Mouse (Mus musculus) neutrophil, adult 5-6 weeks (primary cell): ENCODE results near the gene Fam173b. TPM values are rescaled to one million over a fixed set of nuclear protein-coding genes. Genes with fewer than 3 reads are reported as not detected.
A peak's percentile ranks its signal among the peaks of the same experiment; 100 is the strongest.

Source experiments
- ATAC-seq: fragments of 151-379, 151-347 bp; 2 replicates; pipeline ENCODE4 v1.8.0; 2017; ENCODE audit warnings: mild to moderate bottlenecking, moderate TSS enrichment; ENCODE audit not compliant: insufficient number of reproducible peaks, poor library complexity, low FRiP score, severe bottlenecking; ENCODE audit errors: extremely low read depth
- total RNA-seq: library from RNA; stranded (forward); fragments of 200-1000 nt; gene quantifications from 2 replicates; pipeline ENCODE4 v1.2.3, GENCODE M21; 2017

The Fam173b gene
- total RNA-seq, 1 experiment from 2014 or later = 11.2 TPM

DNA sequence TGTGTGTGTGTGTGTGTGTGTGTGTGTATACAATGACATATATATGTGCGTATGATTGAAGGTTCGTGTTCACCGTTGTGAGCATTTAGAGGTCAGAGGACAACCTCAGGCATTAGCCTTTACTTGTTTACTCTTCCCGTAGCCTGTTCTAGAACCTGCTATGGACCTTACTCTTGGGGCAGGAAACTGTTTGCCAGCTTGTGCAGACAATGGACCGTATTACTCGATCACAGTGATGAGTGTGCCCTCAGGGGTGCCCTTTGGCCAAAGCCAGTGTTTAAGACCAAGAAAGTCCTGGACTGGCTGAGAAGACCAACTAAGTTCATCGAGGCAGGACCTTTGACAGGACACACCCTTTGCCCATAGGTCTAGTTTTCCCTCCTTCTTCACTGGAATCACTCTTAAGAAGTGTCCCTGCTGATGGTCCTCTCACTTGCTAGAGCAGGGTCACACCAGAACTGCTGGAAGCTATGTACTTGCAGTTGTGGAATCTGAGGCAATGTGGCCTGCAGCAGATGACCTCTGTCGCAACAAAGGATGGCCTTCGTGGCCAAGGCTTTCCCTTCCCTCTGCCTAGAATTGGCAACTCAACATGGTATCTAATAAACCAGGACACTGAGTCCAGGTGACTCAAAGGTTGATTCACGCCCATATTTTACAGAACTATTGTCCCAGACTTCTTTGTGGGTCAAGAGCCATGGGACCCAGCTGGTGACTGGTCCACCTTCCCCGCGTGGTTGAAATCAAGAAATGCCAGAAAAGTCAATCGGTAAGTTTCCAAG is 18.2 kb upstream of the Fam173b start:
- ATAC-seq = no peak

DNA sequence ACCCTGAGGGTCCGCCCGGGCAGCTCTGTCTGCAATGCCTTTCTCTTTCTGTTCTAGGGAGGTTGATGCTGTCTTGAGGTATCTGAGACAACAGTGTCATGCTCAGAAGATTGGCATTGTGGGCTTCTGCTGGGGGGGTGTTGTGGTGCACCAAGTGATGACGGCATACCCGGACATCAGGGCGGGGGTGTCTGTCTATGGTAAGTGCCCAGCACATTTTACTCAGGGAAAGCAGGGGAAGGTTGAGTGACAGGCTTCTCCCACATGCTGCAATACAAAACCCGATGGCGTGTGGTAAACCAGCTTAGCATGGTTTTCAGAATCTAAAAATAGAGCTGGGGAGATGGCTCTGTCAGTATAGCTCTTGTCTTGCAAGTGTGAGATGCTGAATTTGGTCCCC is 16.4 kb upstream of the Fam173b start:
- no peak for ATAC-seq

DNA sequence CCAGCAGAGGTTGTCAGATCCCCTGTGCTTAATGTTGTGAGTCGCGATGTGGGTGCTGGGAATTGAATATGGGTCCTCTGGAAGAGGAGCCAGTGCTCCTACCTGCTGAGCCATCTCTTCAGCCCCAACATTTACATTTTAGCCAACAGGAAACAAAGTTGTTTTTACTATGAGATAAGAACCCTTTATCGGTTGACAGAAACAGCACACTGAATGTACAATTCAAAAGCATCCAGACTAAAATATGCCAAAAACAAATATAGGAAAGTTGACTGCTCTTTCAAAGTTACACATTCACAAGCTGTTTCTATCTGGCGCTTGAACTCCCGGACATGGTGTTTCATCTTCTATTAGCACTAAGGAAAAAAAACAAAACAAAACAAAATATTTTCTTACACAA is 15.6 kb upstream of the Fam173b start:
- no peak for ATAC-seq

DNA sequence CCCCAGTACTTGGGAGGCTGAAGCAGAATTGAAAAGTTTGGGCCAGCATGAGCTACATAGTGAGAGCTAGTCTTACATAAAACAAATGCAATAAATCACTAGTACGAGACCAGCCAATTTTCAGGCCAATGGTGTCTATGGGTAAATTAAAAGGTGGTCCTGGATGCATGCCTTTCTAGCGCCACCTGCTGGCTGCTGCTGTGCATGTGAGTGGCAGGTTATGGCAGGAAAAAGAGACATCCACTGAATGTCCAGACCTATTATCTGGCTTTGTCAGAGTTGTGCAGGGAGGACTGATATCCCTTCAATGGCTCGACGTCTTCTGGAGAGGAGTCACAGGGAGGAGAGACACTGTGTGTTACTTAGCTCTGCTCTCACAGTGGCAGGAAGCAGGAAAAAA is 15.1 kb upstream of the Fam173b start:
- ATAC-seq = peak; percentile 93

DNA sequence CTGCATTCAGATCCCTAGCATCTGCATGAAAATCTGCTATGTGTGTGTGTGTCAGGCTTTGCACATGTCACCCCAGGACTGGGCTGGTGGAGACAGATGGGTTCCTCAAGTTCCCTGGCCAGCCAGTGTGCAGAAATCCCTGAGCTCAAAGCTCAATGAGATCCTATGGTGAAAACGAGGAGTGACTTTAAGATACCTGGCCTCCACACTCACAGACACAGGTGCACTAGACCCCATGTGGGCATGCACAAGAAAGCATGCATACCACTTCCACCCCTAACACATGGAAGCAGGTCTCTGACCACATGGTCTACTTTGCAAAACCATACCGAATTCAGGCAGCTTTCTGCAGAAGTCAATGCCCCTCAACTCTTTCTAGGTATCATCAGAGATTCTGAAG is 13.9 kb upstream of the Fam173b start:
- ATAC-seq = no peak

DNA sequence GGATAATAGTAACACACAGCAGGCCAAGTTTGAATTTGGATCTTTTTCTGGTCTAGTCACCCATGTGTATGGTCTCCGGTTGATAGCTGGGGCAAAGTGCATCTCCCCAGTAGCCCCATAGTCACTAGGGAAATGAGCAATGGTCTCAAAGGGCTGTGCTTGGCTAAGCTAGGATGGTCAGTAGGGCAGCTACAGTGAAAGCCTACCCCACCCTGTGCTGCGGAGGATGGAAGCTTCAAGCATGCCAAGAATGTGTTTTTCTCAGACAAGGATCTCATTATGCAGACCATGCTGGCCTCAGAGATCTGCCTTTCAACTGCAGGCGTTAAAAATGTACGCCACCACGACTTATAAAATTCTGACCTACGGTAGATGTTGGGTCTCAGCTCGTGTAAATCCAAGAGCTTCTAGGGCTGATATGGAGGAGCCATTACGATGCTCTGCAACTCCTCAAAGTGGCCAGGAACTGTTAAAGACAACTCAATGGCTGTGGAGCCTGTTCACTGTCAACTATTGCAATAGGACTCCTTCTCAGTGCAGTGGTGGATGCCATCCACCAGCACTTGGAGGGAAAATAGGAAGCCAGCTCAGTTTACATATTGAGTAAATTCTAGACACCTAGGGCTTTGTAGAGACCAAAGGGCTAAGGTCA is 12.5 kb upstream of the Fam173b start:
- ATAC-seq = no peak

DNA sequence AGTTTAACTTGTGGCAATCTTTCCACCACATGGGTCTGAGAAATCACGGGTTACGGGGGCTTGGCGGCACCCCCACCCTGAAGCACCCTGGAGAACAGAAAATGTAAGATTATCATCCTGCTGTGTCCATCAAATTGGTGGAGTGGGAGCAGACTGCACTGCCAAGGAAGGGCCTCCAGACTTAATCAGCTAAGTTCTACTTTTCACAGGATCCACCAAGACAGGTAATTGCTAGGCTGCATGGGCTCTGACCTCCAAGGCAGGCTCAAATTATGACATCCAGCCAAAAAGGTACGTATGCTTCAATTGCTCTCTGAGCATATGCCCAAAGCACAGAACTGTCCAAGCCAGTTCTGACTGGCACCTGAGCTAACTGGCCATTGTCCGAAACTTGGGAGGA is 11.5 kb upstream of the Fam173b start:
- no peak for ATAC-seq

DNA sequence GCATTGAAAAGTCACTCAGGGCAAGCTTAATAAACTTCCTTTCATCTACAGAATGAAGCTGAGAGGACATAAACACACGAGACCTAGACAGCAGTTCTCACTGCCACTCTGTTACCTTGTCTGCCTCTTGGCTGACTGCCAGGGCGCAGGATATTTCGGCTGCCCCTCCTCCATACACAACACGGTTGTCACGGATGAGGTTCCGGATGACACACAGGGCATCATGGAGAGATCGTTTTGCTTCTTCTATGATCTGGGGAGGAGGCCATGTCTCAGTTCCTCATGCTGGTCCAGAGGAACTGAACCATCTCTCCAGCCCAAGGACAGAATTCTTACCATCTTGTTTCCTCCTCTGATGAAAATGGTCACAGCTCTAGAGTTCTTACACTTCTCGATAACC is 9.1 kb upstream of the Fam173b start:
- ATAC-seq = no peak

DNA sequence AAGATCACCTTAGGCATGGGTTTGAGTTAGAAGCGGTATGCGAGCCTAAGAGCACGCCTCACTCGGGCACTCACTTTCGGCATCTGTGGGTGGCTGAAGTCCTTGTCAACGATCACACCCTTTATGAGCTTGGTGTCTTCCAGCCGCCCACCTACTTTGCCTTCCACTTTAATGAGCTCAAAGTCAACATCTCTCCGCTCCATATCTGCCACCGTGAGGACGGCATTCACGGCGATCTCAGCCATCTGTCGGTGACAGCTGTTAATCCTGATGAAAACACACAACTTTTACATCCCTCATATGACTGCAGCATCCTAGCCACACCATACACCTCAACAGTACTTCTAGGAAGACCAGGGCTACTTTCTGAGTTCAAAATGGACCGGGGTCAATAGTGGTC is 7.4 kb upstream of the Fam173b start:
- ATAC-seq = no peak

DNA sequence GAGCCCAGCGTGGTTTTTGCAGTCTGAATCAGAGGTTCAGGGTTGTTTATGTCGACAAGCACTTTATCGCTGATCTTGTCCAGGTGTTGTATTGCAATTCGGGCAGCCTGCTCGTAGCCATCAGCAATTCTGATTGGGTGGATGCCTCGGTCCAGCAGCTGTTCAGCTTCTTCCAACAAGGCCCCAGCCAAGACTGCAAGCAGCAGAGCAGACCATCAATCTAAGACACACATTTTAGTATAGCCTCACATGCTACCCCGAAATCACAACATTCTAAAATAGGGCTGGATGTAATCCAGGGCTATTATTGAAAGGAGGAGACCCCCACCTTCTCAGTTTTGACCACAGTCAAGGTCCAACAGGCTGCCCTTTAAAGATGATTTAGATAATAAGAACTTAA is 6.0 kb upstream of the Fam173b start:
- ATAC-seq = no peak

DNA sequence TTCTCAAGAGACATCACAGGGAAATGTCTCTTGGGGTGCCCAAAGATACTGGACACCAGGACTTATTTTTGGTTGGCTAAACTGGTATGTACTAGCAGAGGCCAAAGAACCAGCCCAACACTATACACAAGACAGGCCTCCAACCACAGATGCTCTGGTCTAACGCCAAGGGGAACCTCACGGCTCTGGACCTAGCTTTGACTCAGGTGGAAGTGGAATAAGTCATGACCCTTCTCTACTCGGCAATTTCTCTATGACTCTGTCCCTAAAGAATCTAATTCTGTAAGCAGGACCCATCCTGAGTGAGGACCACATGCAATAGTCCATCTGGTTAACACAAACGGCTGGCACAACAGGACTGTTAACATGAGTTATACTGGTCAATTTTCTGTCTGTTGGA is 1.8 kb upstream of the Fam173b start:
- ATAC-seq = no peak

DNA sequence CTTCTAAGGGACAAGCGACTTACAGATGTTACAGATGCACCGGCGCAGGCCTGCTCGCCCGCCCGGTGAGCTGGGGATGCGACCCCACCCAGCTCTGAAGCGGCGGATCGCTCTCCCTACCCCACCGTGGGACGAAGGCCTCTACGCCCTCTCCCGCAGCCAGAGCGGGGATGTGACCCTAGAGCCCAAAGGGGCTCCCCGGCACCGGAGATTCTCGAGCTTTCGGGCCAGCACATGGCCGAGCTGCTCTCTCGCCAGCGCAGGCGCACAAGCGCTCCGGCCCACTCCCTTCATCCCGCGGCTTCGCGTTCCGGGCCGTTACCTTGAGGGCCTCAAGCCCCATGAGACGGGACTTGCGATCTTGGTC is 390 bp upstream of the Fam173b start:
- peak; percentile 39; the same call in 1 of the 2 replicates for ATAC-seq

DNA sequence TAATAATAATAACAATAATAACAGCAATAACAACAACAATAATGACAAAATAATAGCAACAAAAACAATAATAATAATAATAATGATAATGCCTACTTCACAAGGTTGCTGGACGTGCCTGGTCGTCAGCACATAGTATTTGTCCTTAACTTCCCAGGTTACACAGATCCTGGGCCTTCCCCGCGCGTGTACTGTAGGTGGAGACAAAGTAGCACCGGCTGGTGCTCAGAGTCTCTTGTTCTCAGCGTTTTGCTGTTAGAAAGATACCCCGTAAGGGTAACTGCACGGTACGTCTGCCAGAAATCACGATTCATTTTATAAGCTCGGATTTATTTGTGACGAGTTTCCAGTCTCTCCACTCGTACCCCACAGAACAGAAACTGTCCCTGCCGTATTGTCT is 774 bp downstream of the Fam173b start:
- ATAC-seq = peak; percentile 32; the same call in 1 of the 2 replicates

DNA sequence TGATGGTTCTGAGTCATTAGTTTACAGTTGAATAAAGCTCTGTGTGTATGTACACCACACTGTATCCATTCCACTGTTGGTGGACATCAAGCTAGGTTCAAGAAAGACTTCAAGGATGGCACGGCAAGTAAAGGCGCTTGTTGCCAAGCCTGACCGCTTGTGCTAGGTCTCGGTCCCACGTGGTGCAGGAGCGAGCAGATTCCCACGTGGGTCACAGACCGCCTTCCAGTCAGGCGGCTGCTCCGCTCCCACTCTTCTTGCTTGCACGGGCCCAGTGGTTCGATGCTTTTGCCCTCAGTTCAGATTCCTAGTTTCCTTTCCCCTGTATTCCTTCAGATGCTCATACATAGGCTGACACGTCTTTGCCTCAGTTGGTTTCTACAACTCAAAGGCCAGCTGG is 1.5 kb downstream of the Fam173b start:
- ATAC-seq = no peak

DNA sequence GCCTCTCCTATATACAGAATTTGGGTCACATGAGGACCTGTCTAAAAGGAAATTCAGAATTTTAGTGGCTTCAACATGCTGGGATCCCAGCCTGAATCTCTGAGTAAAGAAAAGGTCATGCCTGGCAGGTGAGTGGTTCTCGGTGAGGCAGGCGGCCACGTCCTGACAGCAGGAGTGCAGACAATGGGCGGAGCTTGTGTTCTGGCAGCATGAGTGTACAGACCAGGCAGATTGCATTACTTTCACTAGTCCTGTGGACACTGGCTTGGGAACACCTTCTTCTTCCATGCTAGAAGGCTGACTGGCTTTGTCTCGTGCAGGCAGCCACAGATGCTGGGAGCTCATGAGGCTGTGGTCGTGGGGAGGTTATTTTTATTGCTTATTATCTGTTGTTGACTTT is 5.2 kb downstream of the Fam173b start:
- no peak for ATAC-seq

DNA sequence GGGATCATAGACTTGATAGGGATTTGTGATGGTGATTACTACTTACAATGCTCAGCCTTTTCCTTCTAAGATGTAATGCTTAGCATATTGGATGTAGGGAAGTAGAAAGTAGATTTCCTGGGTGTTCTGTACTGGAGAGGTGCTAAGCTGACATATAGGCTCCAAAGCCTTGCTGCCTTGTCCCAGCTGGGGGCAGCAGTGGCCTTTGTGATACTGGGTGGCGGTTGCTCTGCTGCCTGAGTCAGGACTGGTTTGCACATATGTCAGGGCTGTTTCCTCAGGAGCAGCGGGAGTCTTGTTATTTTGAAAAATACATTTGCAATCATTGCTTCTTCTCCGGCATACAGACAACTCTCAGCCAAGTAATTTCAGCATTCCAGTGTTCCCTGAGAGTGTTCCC is 9.4 kb downstream of the Fam173b start:
- ATAC-seq = peak; percentile 40; the same call in 1 of the 2 replicates

DNA sequence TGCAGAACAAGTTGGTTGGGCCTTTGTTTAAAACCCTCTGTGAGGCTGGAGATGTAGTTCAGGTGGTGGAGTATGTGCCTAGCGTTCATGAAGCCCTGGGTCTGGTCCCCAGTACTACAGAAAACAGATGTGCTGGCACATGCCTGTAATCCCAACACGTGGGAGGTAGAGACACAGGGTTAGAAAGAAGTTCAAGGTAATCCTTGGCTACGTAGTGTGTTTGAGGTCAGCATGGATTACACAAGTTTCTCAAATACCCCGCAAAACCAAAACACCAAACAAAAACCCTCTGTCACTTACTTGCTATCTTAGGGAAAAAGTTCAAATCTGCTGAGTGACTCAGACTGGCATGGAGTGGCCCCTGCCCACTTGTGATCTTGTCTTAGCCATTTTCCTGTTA is 10.3 kb downstream of the Fam173b start:
- ATAC-seq = no peak

DNA sequence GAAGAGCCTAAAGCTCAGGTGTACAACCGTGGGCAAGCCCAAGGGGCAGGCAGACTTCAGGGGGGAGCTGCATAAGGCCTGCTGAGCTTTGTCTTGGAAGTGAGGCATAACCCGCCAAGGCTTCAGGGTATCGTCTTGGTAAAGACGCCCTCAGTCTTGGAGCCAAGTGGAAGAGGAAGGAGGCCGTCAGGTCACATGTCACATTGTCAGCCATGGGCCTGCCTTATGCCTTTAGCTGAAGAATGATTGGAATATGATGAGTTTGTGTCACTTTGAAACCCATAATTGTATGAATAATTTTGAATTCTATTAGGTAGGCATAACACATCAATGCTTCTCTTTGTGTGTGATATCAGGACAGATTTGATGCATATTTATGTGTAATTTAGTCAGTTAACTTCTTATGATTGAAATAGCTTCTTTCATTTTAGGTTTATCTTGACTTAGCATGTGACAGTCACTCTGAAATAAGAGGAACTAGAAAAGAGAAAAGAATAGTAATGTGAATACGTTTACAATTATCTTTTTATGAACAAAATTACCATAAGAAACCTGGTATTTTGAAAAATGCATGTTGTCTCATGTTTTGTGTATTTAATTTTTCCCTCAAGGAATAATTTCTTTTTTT is 12.3 kb downstream of the Fam173b start:
- no peak for ATAC-seq

DNA sequence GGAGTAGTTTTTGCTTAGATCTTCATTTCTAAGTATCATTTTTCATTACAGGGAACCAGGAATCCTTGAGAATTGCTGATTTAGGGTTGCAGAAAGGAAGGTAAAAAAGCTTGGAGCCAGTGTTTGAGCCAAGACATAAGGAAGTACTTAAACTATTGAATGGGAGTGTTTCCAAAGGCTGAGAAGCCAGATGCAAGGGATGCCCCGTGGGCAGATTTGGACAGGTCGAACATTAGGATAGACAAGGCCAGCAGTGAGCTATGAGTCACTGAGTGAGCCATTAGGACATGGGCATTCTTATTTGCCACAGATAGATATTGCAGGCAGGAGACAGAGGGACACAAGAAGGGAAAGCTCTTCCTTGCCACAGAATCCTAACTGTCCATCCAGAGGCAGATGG is 13.0 kb downstream of the Fam173b start:
- no peak for ATAC-seq

DNA sequence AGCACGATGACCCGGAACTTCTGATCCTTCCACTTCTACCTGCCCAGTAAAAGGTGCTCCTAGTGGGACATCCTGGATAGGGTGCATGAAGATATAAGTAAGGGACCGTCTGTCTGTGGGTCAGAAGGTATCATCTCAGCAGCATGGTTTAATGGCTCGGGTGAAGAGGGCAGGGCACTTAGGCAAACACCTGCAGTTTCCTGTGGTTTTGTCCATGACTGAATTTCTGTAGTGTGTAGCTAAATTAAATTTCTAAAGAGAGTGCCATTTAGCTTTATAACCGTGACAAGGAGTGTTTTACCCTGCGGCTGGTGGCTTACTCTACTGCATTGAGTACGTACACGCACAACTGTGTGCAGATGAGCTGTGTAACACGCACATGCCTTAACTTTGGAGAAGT is 15.6 kb downstream of the Fam173b start:
- ATAC-seq = peak; percentile 57
